25 mouse cellular contexts compared by ENCODE assay signal in genomic region chr1:105784257-105785016, GRCm38 (mm10). TPM values are rescaled to one million over a fixed set of nuclear protein-coding genes. Genes with fewer than 3 reads are reported as not detected.
DNase-seq lines count a peak whose midpoint lies in the region; ATAC-seq and TF ChIP-seq lines count a peak whose summit lies in the region.
"Had no signal": no experiment of that assay in that cellular context is flagged by ENCODE, and none has a peak within 500 bp of the region (broad histone marks: within the 10 kb centered on the region; RNA-seq: fewer than 3 reads in every experiment).

No protein-coding gene starts in this region.

- peak; percentile 63 for DNase-seq in heart, adult 11 months
- no peak for DNase-seq in layer of hippocampus, adult 2 months (ENCODE audit: low spot score in 2 of 2)
- no peak for DNase-seq in layer of hippocampus, postnatal 14 days (ENCODE audit: low spot score in 2 of 2)
- no peak for DNase-seq in spleen, postnatal 14 days (ENCODE audit: low spot score in 2 of 2)
- DNase-seq: adrenal gland, adult 8-10 months; cerebellum, adult 2 months; cerebellum, postnatal 25 days; embryo, embryonic 11 days; gastrocnemius, postnatal 25 days; layer of hippocampus, adult 9-11 months; right cerebral cortex, adult 18-20 months; right cerebral cortex, postnatal 4 days; thymus, postnatal 25 days had no signal

- WGBS in heart, embryonic 11.5 days (ENCODE audit: insufficient replicate concordance) = 66% methylated on average over 5 of the region's 5 CpGs
- 12% methylated on average over 5 of the region's 5 CpGs for WGBS in small intestine, adult 2 months

- H3K27ac ChIP-seq in heart, embryonic 11.5 days (ENCODE audit: low read depth, low read length) = no peak overlapping the region
- peak overlapping the region; percentile 48 for H3K27ac ChIP-seq in layer of hippocampus, adult 2 months
- peak overlapping the region; percentile 1; the same call in 1 of the 2 replicates for H3K27ac ChIP-seq in bone marrow macrophage, adult 2 months (ENCODE audit: insufficient read depth, low read depth, low read length)
- peak overlapping the region; percentile 89 for H3K27ac ChIP-seq in small intestine, adult 2 months (ENCODE audit: insufficient read depth, low read depth, low read length)
- H3K27ac ChIP-seq: embryonic facial prominence, embryonic 13.5 days; forebrain, embryonic 12.5 days; heart, adult 2 months; hindbrain, embryonic 12.5 days; left cerebral cortex, adult 2 months; neural tube, embryonic 15.5 days had no signal

- H3K4me1 ChIP-seq in heart, embryonic 11.5 days (ENCODE audit: control insufficient read depth, insufficient read depth, low read length) = no peaks in the 10 kb centered on the region; the same call in 1 of the 2 replicates
- peaks cover 58% of the 10 kb centered on the region for H3K4me1 ChIP-seq in bone marrow macrophage, adult 2 months (ENCODE audit: control insufficient read depth, insufficient read depth, low read length)
- H3K4me1 ChIP-seq in small intestine, adult 2 months (ENCODE audit: control insufficient read depth, insufficient read depth, insufficient read length, low read length) = peaks cover 40% of the 10 kb centered on the region

- no peak overlapping the region for H3K4me2 ChIP-seq in heart, embryonic 11.5 days
- H3K4me2 ChIP-seq: embryonic facial prominence, embryonic 13.5 days; forebrain, embryonic 12.5 days; hindbrain, embryonic 12.5 days; midbrain, embryonic 11.5 days; neural tube, embryonic 15.5 days had no signal

- no peak for TF ChIP-seq CTCF in layer of hippocampus, adult 2 months (conservative IDR thresholded peaks at IDR 0.05)
- TF ChIP-seq CTCF in bone marrow macrophage, adult 2 months (IDR thresholded peaks at IDR 0.05; ENCODE audit: low read depth, low read length) = no peak
- TF ChIP-seq CTCF in small intestine, adult 2 months (IDR thresholded peaks at IDR 0.05; ENCODE audit: extremely low read depth, insufficient read length, insufficient replicate concordance, low read depth, low read length) = no peak

- H3K27me3 ChIP-seq in heart, embryonic 11.5 days (ENCODE audit: control insufficient read depth, insufficient read depth, low read length) = peaks cover 30% of the 10 kb centered on the region
- no peaks in the 10 kb centered on the region for H3K27me3 ChIP-seq in small intestine, adult 2 months (ENCODE audit: control insufficient read depth, insufficient read depth, low read length)

- ATAC-seq in heart, embryonic 11.5 days (replicated peaks; ENCODE audit: insufficient number of reproducible peaks, low FRiP score, low TSS enrichment) = no peak
- ATAC-seq: activated CD4-positive, CD25-positive, alpha-beta regulatory T cell, adult 4 months had no signal

- H3K9me3 ChIP-seq in heart, embryonic 11.5 days (replicated peaks; ENCODE audit: control insufficient read depth, low read length) = no peaks in the 10 kb centered on the region
- H3K9me3 ChIP-seq: embryonic facial prominence, embryonic 13.5 days; forebrain, embryonic 12.5 days; hindbrain, embryonic 12.5 days; neural tube, embryonic 15.5 days had no signal

- no peak overlapping the region for H3K9ac ChIP-seq in heart, embryonic 11.5 days (ENCODE audit: low read depth, low read length)
- H3K9ac ChIP-seq: embryonic facial prominence, embryonic 13.5 days; forebrain, embryonic 12.5 days; hindbrain, embryonic 12.5 days; neural tube, embryonic 15.5 days had no signal

- no peak overlapping the region for H3K4me3 ChIP-seq in heart, embryonic 11.5 days (ENCODE audit: low read depth, low read length)
- no peak overlapping the region for H3K4me3 ChIP-seq in layer of hippocampus, adult 2 months
- no peak overlapping the region; the same call in 1 of the 2 replicates for H3K4me3 ChIP-seq in bone marrow macrophage, adult 2 months (ENCODE audit: insufficient read depth, low read length)
- no peak overlapping the region for H3K4me3 ChIP-seq in small intestine, adult 2 months (ENCODE audit: low read depth, low read length)
- H3K4me3 ChIP-seq: embryonic facial prominence, embryonic 13.5 days; erythroblast, embryonic 14.5 days; forebrain, embryonic 12.5 days; heart, adult 2 months; hindbrain, embryonic 12.5 days; left cerebral cortex, adult 2 months; neural tube, embryonic 15.5 days had no signal

- TF ChIP-seq POLR2A in bone marrow macrophage, adult 2 months (IDR thresholded peaks at IDR 0.05; ENCODE audit: borderline replicate concordance, low read depth, low read length) = no peak
- no peak for TF ChIP-seq POLR2A in small intestine, adult 2 months (IDR thresholded peaks at IDR 0.05; ENCODE audit: low read depth, low read length)

- no peaks in the 10 kb centered on the region for H3K36me3 ChIP-seq in heart, embryonic 11.5 days (ENCODE audit: control insufficient read depth, insufficient read depth, low read length)
- H3K36me3 ChIP-seq in small intestine, adult 2 months (ENCODE audit: control insufficient read depth, insufficient read depth, low read length) = peaks cover 9% of the 10 kb centered on the region
- H3K36me3 ChIP-seq: embryonic facial prominence, embryonic 13.5 days; forebrain, embryonic 12.5 days; hindbrain, embryonic 12.5 days; neural tube, embryonic 15.5 days had no signal

RNA-seq across cellular contexts. Expression of gene Tnfrsf11a, which starts 3.9 kb away (rescaled TPM):
- 0.08 and 0.16 TPM in 2 replicates for polyA plus RNA-seq in heart, embryonic 11.5 days (2014; fragmentation: Nextera tagmentation; extraction: Ambion mirVana)
- total RNA-seq in layer of hippocampus, adult 2 months (2021) = 1 to 10 TPM; 2.4 to 2.5 TPM
- total RNA-seq in layer of hippocampus, postnatal 14 days (2021) = 1 to 10 TPM; 3.2 TPM
- polyA plus RNA-seq in bone marrow macrophage, adult 2 months (2012; ENCODE audit: insufficient read depth, insufficient read length, missing spikeins) = 56.0 and 57.9 TPM in 2 replicates
- 26.8 and 47.7 TPM in 2 replicates for polyA plus RNA-seq in small intestine, adult 2 months (2012; rRNA removed)
- polyA plus RNA-seq: erythroblast, embryonic 14.5 days had no signal

Comparison
In these comparisons a context has a peak if more than half of its experiments do, and no peak if none do; other contexts are left out.
1. RNA of gene Tnfrsf11a, which starts 3.9 kb away (polyA plus RNA-seq): 56.0 to 57.9 TPM in bone marrow macrophage, adult 2 months and 26.8 to 47.7 TPM in small intestine, adult 2 months; 0.08 to 0.16 TPM in heart, embryonic 11.5 days; every median in the first group is over 10 times any median in the second.